Mouse (Mus musculus): ENCODE measurements around the gene Dmrt3. TPM values are rescaled to one million over a fixed set of nuclear protein-coding genes. Genes with fewer than 3 reads are reported as not detected.

Gene Dmrt3
- total and polyA plus RNA-seq, 3 experiments, result not detected

DNA sequence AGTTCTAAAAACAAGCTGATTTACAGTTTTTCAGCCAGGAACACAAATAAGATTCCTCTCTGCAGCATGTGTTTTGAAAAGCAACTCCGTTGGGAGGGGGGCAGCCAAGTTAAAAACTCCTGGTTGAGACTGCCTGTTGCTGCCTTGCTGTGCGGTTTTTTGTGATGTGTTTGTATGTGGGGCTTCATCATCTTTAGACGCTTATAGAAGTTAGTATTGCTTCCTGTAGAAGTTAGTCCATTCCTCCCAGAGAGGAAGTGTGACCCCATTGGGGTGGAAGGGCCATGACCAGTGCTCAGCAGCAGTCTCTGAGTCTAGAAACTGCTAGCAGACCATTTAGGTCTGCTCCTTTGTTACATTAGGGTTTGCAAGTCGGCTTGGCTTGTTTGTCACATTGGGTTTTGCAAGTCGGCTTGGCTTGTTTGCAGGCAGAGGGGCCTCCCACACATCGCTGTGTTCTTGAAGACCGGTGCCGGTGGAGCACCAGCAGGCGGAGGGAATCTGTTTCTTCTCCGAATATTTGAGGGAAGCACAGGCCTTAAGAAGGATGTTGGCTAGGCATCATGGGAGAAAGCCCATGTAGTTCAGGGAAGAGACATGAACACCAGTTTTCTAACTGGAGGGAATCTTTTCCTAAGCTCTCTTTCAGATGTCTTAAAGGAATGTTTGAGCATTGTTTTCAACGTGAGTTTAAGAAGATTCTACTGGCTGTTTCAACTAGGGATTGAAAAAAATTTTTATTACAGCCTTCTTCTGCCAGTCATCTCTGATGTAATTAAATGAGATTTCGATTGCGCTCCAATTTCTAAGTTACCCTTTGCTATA lies 3.6 kb downstream of the Dmrt3 start:
- no peak for TF ChIP-seq POLR2AphosphoS2 (IDR thresholded peaks at IDR 0.05; ENCODE audit: low read depth, low read length)
- TF ChIP-seq MAFK (IDR thresholded peaks at IDR 0.05; ENCODE audit: insufficient replicate concordance, low read length), result no peak
- TF ChIP-seq MXI1 (IDR thresholded peaks at IDR 0.05; ENCODE audit: low read depth, low read length), result no peak
- no peak for TF ChIP-seq RCOR1 (conservative IDR thresholded peaks at IDR 0.05; ENCODE audit: low read depth, low read length)
- TF ChIP-seq ZC3H11A (IDR thresholded peaks at IDR 0.05; ENCODE audit: low read depth, low read length), result no peak
- TF ChIP-seq NELFE (IDR thresholded peaks at IDR 0.05; ENCODE audit: low read depth, low read length), result no peak
- TF ChIP-seq TBP (conservative IDR thresholded peaks at IDR 0.05; ENCODE audit: low read depth, low read length), result no peak
- no peak for TF ChIP-seq SMC3 (IDR thresholded peaks at IDR 0.05; ENCODE audit: low read depth, low read length)
- no peak for TF ChIP-seq ELF1 (IDR thresholded peaks at IDR 0.05; ENCODE audit: low read depth, low read length)
- no peak for TF ChIP-seq IRF4 (IDR thresholded peaks at IDR 0.05; ENCODE audit: low read depth, low read length)
- no peak for TF ChIP-seq ZNF384 (IDR thresholded peaks at IDR 0.05; ENCODE audit: low read depth, low read length)
- TF ChIP-seq MAX (IDR thresholded peaks at IDR 0.05; ENCODE audit: low read length), result no peak
- TF ChIP-seq ZKSCAN1 (IDR thresholded peaks at IDR 0.05; ENCODE audit: borderline replicate concordance, low read depth, low read length), result no peak
- TF ChIP-seq NRF1 (IDR thresholded peaks at IDR 0.05; ENCODE audit: low read depth, low read length), result no peak
- no peak for TF ChIP-seq UBTF (IDR thresholded peaks at IDR 0.05; ENCODE audit: low read depth, low read length)
- Histone ChIP-seq H3K4me3 (replicated peaks in 1 of 3; ENCODE audit: low read depth in 2 of 3, low read length in 2 of 3, poor library complexity in 1 of 3) (no peak overlapping the region), H3K27me3 (replicated peaks) (no peaks in the 10 kb centered on the region), H3K36me3 (replicated peaks in 1 of 2; ENCODE audit: control insufficient read depth in 1 of 2, insufficient read depth in 1 of 2, low read length in 1 of 2) (no peaks in the 10 kb centered on the region), H3K9me3 (replicated peaks; ENCODE audit: low read length) (peaks cover 4% of the 10 kb centered on the region), H3K79me2 (replicated peaks; ENCODE audit: control insufficient read depth, extremely low read depth, insufficient read depth, poor library complexity, severe bottlenecking) (no peaks in the 10 kb centered on the region), H3K4me1 (ENCODE audit: control insufficient read depth in 1 of 2, insufficient read depth in 2 of 2) (no peaks in the 10 kb centered on the region), H3K4me2 (ENCODE audit: insufficient read depth, low read depth, poor library complexity, severe bottlenecking) (no peak overlapping the region), H3K27ac (ENCODE audit: insufficient read depth, low read depth) (no peak overlapping the region), H3K9ac (ENCODE audit: insufficient read depth, low read depth) (no peak overlapping the region)
- in situ Hi-C loops (cut with MboI; ENCODE audit: low pct_ligation_motif_present, low pct_unique_long_range_greater_than_20kb, low sequenced_read_pairs) (no loop called here), dilution Hi-C loops (cut with MboI; ENCODE audit: extremely low pct_ligation_motif_present, extremely low pct_unique_long_range_greater_than_20kb, low sequenced_read_pairs) (no loop called here)
- no peak for DNase-seq (ENCODE audit: extremely low read depth)

DNA sequence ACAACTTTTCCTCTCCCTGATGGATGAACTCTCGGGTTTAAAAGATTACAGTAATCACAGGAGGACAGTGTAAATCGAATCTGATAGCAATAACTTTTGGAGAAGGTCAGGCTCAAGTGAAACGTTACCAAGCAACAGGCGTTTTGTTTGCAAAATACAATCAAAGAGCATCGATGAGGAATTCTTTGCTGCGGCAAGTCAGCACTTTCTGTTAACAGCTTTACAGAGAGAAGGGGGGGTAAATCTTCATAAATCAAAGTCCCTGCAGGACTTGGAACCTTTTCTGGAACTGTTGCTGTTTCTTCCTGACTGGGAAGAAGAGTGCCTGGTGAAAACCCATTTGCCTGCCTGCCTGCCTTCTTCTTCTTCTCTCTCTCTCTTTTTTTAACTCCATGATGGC lies 5.8 kb downstream of the Dmrt3 start:
- Histone ChIP-seq H3K36me3 (replicated peaks in 1 of 2; ENCODE audit: control insufficient read depth in 1 of 2, insufficient read depth in 1 of 2, low read length in 1 of 2) (no peaks in the 10 kb centered on the region), H3K4me2 (ENCODE audit: insufficient read depth, low read depth, poor library complexity, severe bottlenecking) (no peak overlapping the region), H3K4me1 (ENCODE audit: control insufficient read depth in 1 of 2, insufficient read depth in 2 of 2) (no peaks in the 10 kb centered on the region), H3K4me3 (replicated peaks in 1 of 3; ENCODE audit: low read depth in 2 of 3, low read length in 2 of 3, poor library complexity in 1 of 3) (no peak overlapping the region), H3K9ac (ENCODE audit: insufficient read depth, low read depth) (no peak overlapping the region), H3K9me3 (replicated peaks; ENCODE audit: low read length) (peaks cover 3% of the 10 kb centered on the region), H3K27ac (ENCODE audit: insufficient read depth, low read depth) (no peak overlapping the region), H3K27me3 (replicated peaks) (no peaks in the 10 kb centered on the region), H3K79me2 (replicated peaks; ENCODE audit: control insufficient read depth, extremely low read depth, insufficient read depth, poor library complexity, severe bottlenecking) (no peaks in the 10 kb centered on the region)
- in situ Hi-C loops (cut with MboI; ENCODE audit: low pct_ligation_motif_present, low pct_unique_long_range_greater_than_20kb, low sequenced_read_pairs) (no loop called here), dilution Hi-C loops (cut with MboI; ENCODE audit: extremely low pct_ligation_motif_present, extremely low pct_unique_long_range_greater_than_20kb, low sequenced_read_pairs) (no loop called here)
- TF ChIP-seq JUN (IDR thresholded peaks at IDR 0.05; ENCODE audit: insufficient read depth, low read depth, low read length) (no peak), PAX5 (IDR thresholded peaks at IDR 0.05; ENCODE audit: low read length) (no peak), CHD2 (IDR thresholded peaks at IDR 0.05; ENCODE audit: low read length) (no peak), ELF1 (IDR thresholded peaks at IDR 0.05; ENCODE audit: low read depth, low read length) (no peak), USF1 (IDR thresholded peaks at IDR 0.05; ENCODE audit: low read depth, low read length) (no peak), SIN3A (IDR thresholded peaks at IDR 0.05; ENCODE audit: low read length) (no peak), ZKSCAN1 (IDR thresholded peaks at IDR 0.05; ENCODE audit: borderline replicate concordance, low read depth, low read length) (no peak), MXI1 (IDR thresholded peaks at IDR 0.05; ENCODE audit: low read depth, low read length) (no peak), MEF2A (IDR thresholded peaks at IDR 0.05; ENCODE audit: borderline replicate concordance, low read depth, low read length) (no peak), MAX (IDR thresholded peaks at IDR 0.05; ENCODE audit: low read length) (no peak), MAFK (IDR thresholded peaks at IDR 0.05; ENCODE audit: insufficient replicate concordance, low read length) (no peak), JUND (conservative IDR thresholded peaks at IDR 0.05; ENCODE audit: low read depth, low read length) (no peak), GABPA (IDR thresholded peaks at IDR 0.05; ENCODE audit: insufficient replicate concordance, low read depth, low read length) (no peak), KAT2A (IDR thresholded peaks at IDR 0.05; ENCODE audit: insufficient replicate concordance, low read length) (no peak), NELFE (IDR thresholded peaks at IDR 0.05; ENCODE audit: low read depth, low read length) (no peak), NRF1 (IDR thresholded peaks at IDR 0.05; ENCODE audit: low read depth, low read length) (no peak)
- DNase-seq (ENCODE audit: extremely low read depth), result no peak
